Mouse (Mus musculus): Measurements from ENCODE around the gene Pla2g6. TPM values are rescaled to one million over a fixed set of nuclear protein-coding genes. Genes with fewer than 3 reads are reported as not detected.

Pla2g6 gene
- total RNA-seq, 4 experiments from 2014 or later: 11.6 to 15.6 (median 13.4) TPM

DNA sequence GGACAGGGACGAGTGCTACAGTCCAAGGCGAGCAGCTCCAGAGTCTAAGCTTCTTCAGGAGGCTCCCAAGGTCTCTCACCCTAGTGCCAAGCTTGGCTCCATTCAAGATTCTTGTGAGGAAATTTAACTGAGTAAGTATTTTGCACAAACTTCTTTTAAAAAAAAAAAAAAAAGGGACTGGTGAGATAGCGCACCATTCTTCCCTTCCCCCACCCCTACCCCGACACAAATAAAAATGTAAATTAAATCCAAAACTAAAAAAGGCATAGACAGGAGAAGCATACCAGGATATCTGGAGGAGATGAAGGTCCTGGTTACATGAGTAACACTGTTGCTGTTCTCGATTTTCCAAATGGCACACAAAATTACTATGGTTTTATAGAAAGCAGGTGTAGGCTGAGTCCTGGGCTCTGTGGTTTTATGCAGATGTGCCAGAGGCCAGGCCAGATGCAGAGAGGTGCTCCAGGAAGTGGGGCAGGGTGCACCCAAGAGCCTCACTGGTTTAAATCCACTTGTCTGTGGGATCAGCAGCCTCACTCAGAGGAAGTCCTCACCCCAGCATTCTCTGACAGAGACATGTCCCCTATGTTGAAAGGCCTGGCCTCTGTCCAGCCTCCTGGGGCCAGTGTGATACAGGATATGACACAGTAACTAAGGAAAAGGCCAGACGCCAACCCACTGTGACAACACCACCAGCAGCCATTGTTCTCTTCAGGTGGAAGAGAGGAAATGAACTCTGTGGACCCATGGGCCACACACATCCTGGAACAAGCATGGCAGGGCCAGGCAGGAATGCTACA, 5.0 kb downstream of the Pla2g6 start:
- DNase-seq (ENCODE audit: low spot score): peak; percentile 90

- no peak for DNase-seq (ENCODE audit: low spot score)
Measured at GRCm38 (mm10) chr15:79322281-79322990, 5.8 kb downstream of the Pla2g6 start.

DNA sequence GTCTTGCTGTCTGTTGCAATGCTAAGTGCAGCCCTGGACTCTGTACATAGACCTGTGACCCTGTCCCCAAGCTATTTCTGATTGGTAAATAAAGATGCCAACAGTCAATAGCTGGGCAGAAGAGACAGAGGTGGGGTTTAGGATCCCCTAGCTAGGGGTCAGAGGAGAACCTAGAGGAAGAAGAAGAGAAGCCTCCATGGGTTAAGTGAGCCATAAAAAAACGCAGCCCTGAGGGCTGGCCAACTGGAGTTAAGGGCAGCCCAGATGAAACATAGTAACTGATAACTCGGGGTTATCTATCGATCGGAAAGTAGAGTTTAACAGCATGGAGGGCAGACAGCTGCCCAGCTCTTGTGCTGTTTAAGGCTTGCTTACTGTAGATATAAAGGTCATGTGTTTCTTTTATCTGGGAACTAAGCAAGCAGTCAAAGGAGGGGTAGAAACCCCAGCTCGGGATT, 6.4 kb downstream of the Pla2g6 start:
- no peak for DNase-seq (ENCODE audit: low spot score)

- no peak for DNase-seq (ENCODE audit: low spot score)
Measured at GRCm38 (mm10) chr15:79313848-79314369, 14.3 kb downstream of the Pla2g6 start.

GRCm38 (mm10) chr15:79307861-79308260, 20.3 kb downstream of the Pla2g6 start:
- no peak for DNase-seq (ENCODE audit: low spot score)

DNA sequence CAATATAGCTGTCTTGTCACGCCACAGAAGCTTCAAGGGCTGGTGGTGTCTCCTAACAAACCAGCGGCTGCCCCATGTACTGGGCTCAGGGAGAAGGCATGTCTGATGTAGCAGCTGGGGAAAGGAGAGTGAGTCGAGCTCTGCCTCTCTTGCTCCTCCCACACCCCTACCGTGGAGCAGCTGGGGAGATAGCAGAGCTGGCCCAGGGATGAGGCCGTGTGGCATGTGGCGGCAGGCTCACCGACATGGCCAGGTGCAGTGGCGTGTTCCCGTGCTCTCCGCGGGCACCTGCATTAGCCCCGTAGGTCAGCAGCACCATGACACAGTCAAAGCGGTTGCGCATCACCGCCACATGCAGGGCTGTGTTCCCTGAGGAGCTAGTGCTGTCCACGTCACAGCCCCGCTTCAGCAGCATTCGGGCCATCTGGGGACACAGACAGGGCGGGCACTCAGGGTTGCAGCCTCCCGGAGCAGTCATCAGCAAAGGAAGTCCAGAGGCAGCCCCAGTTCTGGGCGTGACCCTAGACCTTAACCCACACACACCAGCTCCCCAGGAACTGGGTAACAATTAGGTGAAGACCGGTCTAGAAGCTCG, 22.1 kb downstream of the Pla2g6 start:
- no peak for DNase-seq (ENCODE audit: low spot score)

DNA sequence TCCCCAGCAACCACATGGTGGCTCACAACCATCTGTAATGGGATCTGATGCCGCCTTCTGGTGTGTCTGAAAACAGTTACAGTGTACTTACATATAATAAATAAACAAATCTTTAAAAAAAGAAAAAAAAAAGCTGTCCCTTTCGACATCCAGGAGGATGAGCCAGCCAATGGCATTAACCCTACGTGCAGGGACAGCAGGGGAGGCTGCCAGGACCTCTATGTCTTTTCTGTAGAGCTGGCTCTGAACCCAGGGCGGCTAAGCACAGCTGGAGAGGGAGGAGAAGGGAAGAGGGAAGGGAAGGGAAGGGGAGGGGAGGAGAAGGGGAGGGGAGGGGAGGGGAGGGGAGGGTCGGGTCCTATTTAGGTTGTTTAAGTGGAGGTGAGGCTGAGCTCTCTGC, 23.4 kb downstream of the Pla2g6 start:
- no peak for DNase-seq (ENCODE audit: low spot score)

DNA sequence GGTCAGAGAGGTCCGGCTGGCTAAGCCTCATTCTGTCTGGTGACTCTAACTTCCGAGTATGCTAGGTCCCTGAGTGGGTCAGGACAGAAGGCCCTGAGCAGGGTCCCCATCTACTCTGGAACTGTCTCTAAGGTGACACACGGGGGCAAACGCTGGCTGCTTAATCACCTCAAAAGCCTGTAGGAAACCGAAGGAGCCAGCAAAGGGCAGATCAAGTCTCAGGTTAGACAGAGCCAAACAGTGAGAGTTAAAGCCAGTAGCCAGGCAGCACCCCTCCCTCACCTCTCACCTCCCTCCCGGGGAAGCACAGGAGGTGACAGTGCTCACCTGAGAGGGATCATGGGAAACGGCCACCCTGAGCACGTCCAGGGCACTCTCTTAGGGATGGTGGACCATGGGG, 24.5 kb downstream of the Pla2g6 start:
- DNase-seq (ENCODE audit: low spot score): no peak

GRCm38 (mm10) chr15:79299563-79300155, 28.5 kb downstream of the Pla2g6 start:
- no peak for DNase-seq (ENCODE audit: low spot score)

DNA sequence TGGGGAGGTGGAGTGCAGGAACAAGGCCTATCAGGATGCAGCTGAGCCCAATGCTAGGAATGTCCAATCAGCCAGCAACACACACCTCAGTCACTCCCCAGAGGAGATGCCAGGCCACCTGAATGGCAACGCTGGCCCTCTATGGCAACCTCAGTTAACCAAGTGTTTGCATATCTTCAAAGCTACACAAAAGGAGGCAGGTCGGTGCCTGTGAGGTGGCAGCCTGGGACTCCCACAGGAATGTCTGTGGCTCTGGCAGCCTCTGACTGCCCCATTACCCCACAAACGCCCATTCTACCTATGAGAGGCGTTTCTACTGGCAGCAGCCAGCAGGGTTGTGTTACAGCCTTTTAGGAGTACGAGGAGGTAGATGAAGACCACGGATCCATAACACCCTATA, 29.6 kb downstream of the Pla2g6 start:
- no peak for DNase-seq (ENCODE audit: low spot score)

DNA sequence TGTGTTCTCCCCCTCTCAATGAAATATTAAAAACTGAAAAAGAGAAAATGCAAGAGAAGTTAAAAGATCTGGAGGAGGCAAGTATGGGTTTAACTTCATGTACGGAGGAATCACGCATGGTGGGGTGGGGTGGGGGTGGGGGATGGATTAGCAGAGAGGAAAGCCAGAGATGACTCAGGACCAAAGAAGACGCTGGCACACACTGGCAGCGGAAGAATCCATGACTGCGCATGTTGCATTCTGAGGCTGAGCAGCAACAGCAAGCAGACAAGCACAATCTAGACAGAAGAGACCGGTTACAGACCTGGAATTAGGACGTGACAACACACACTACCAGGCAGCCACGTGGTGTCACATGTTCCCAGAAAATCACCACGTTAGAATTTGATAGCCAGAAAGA, 35.4 kb downstream of the Pla2g6 start:
- DNase-seq (ENCODE audit: low spot score): no peak

DNA sequence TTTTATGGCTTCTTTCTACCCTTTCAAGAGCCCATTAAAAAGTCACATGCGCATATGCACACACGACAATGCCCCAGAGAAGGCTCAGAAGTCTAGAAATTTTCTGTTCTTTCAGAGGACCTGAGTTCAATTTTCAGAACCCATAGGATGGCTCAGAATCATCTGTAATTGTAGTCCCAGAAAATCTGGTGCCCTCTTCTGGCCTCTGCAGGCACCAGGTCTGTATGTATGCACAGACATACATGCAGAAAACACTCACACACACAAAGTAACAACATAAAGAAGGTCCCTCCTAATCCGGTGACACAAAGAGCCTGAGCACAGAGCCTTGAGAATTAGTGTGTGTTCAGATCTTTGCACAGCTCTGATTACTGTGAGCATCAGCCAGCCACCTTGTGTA, 37.9 kb downstream of the Pla2g6 start:
- DNase-seq (ENCODE audit: low spot score): no peak

DNA sequence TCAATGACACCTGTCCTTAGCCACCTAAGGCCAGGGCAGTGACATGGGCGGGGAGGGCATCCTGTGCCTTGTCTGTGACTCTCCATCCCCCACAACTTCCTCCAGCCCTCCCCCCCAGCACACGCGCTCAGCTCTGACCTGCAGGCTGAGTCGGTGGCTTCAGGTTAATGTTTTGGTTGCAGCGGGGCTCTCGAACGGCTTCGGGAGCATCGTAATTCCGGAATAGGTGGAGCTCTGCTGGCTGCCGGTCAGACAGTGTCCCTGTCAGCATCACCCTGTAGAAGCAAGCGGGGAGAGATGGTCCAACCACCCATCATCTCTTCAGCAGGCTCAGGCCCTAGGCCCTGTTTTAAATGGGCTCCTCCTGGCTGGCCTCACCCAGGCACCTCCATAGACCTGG, 38.7 kb downstream of the Pla2g6 start:
- DNase-seq (ENCODE audit: low spot score): no peak

DNA sequence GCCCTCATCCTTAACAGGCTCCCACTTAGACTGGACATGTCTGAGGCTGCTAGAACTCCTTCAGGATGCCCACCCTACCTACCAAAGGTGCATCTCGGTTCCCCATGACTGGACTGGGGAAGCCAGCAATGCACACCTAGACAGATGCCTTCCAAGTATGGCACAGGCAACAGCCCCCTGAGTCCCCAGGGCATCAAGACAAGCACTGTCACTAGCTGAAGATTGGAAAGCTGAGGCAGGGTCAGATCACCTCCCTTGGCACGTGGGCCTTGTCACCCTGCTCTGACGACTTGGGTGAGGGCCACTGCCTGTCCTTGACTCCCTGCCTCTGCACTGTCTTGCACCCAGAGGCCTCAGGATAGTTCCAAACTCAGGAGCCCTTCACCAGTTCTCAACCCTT, 39.8 kb downstream of the Pla2g6 start:
- no peak for DNase-seq (ENCODE audit: low spot score)

- DNase-seq (ENCODE audit: low spot score): no peak
Measured at GRCm38 (mm10) chr15:79287091-79287490, 41.1 kb downstream of the Pla2g6 start.

- DNase-seq (ENCODE audit: low spot score): no peak
Measured at GRCm38 (mm10) chr15:79286141-79286540, 42.0 kb downstream of the Pla2g6 start.

DNA sequence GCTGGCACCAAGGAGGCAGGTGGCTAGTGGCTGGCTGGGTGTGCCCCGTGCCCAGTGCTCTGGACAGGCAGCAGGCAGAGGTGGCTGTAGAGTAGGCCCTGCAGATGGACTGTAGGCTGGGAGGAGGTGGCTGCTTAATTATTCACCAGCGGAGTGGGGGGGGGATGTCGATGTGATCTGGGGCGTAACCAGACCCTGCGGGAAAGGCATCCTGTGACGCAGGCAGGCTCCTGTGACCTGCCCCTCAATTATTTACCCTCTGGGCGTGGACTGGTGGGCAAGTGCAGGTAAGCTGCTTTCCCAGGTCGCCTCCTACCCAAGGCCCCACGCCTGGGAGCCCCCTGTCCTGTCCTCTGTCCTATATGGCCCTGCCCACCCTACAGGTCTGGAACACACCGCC, 42.8 kb downstream of the Pla2g6 start, which contains the start of gene Baiap2l2:
Baiap2l2 (minus strand) TSS at position 139 of the 400 bp plus-strand sequence.
- DNase-seq (ENCODE audit: low spot score): no peak

GRCm38 (mm10) chr15:79283371-79283770, 44.8 kb downstream of the Pla2g6 start:
- DNase-seq (ENCODE audit: low spot score): no peak

DNA sequence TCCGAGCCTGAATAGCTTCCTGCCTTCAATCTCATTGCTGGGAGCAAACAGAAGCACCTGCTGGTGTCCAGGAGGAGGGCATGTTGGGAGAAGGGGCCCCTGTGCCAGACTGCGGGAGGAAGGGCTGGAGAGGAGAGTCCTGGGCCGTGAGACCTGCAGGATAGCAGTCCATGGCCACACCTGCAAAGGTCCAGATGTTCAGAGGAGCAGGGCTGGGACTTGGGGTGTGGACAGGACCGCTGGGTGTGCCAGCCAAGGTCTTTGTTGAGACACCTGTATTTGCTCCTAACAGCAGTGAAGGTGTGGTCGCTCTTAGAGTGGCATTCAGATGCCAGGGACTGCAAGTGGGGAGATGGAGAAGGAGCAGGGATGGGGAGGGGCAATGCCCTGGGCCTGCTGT, 45.8 kb downstream of the Pla2g6 start:
- DNase-seq (ENCODE audit: low spot score): no peak

- no peak for DNase-seq (ENCODE audit: low spot score)
Measured at GRCm38 (mm10) chr15:79281389-79281788, 46.8 kb downstream of the Pla2g6 start.

- DNase-seq (ENCODE audit: low spot score): no peak
Measured at GRCm38 (mm10) chr15:79280850-79281249, 47.3 kb downstream of the Pla2g6 start.

DNA sequence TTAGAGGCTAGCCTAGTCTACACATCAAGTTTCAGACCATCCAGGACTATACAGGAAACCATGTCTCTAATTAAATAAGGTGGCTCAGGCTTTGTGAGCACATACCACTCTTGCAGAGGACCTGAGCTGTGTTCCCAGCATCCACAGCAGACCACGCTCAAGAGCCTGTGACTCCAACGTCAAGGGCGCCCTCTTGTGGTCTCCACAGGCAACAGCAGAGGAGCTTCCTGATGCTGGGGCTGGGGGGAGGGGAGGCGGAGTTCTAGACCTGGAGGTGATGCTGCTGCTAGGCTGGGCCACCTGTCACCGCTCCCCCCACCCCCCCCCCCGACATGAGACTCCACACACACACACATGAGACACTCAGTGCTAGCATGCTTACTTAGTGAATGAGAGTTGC, 48.0 kb downstream of the Pla2g6 start:
- no peak for DNase-seq (ENCODE audit: low spot score)

All from heart, adult 8-10 months (tissue).